Mouse (Mus musculus) bone marrow macrophage, adult 2 months (primary cell): ENCODE measurements at regions not wholly inside any gene's neighbourhood (a gene's known extent, or its start where the extent isn't known, plus 50 kb on each side); places are given as distances from the start of the nearest gene placed in this dataset.

Source experiments
- CTCF ChIP-seq: IDR thresholded peaks from 2 replicates; pipeline ENCODE4 v1.5.1; 2012; ENCODE audit warnings: low read depth, mild to moderate bottlenecking, low read length, moderate library complexity
- POLR2A ChIP-seq: IDR thresholded peaks from 2 replicates; pipeline ENCODE4 v1.6.1; 2012; ENCODE audit warnings: mild to moderate bottlenecking, low read depth, low read length, borderline replicate concordance

- no peak for TF ChIP-seq CTCF
- TF ChIP-seq POLR2A, result no peak
Observed at GRCm38 (mm10) chr2:72557565-72558260, 81.8 kb downstream of the Cdca7 start.
